In genomic region chr11:58847636-58848035, GRCm38 (mm10) we compare ENCODE assay signal across 8 mouse cellular contexts. TPM values are rescaled to one million over a fixed set of nuclear protein-coding genes. Genes with fewer than 3 reads are reported as not detected.
A peak's percentile ranks its signal among the peaks of the same experiment; 100 is the strongest.
DNase-seq lines count a peak whose midpoint lies in the region; ATAC-seq and TF ChIP-seq lines count a peak whose summit lies in the region.

No protein-coding gene starts in this region.

- no peak for ATAC-seq in lung, embryonic 14.5 days (ENCODE audit: insufficient read depth)
- ATAC-seq in embryonic facial prominence, embryonic 15.5 days (ENCODE audit: insufficient number of reproducible peaks, low FRiP score, low TSS enrichment, low read depth), result no peak
- ATAC-seq in inflammation-experienced regulatory T-cells, adult 6 months, result no peak

- no peak overlapping the region for H3K27ac ChIP-seq in lung, embryonic 14.5 days (ENCODE audit: low read depth)
- H3K27ac ChIP-seq in embryonic facial prominence, embryonic 15.5 days (replicated peaks), result no peak overlapping the region
- H3K27ac ChIP-seq in limb, embryonic 10.5 days, result peak overlapping the region; percentile 83
- no peak overlapping the region for H3K27ac ChIP-seq in small intestine, adult 2 months (ENCODE audit: insufficient read depth, low read depth, low read length)

- no peaks in the 10 kb centered on the region for H3K9me3 ChIP-seq in lung, embryonic 14.5 days (ENCODE audit: low read depth, low read length)
- no peaks in the 10 kb centered on the region for H3K9me3 ChIP-seq in embryonic facial prominence, embryonic 15.5 days (replicated peaks)
- no peaks in the 10 kb centered on the region for H3K9me3 ChIP-seq in limb, embryonic 10.5 days (replicated peaks)

- peaks cover 13% of the 10 kb centered on the region; the same call in 1 of the 2 replicates for H3K36me3 ChIP-seq in lung, embryonic 14.5 days (ENCODE audit: insufficient read depth)
- H3K36me3 ChIP-seq in embryonic facial prominence, embryonic 15.5 days, result peaks cover 29% of the 10 kb centered on the region
- peaks cover 38% of the 10 kb centered on the region for H3K36me3 ChIP-seq in limb, embryonic 10.5 days
- H3K36me3 ChIP-seq in small intestine, adult 2 months (ENCODE audit: control insufficient read depth, insufficient read depth, low read length), result peaks cover 1% of the 10 kb centered on the region

- H3K4me3 ChIP-seq in lung, embryonic 14.5 days (ENCODE audit: low read depth, low read length), result peak overlapping the region; percentile 63
- H3K4me3 ChIP-seq in embryonic facial prominence, embryonic 15.5 days (replicated peaks), result peak overlapping the region; percentile 70
- H3K4me3 ChIP-seq in limb, embryonic 10.5 days, result peak overlapping the region; percentile 86
- H3K4me3 ChIP-seq in small intestine, adult 2 months (ENCODE audit: low read depth, low read length), result peak overlapping the region; percentile 80

- no peak for TF ChIP-seq POLR2A in small intestine, adult 2 months (IDR thresholded peaks at IDR 0.05; ENCODE audit: low read depth, low read length)

- no peaks in the 10 kb centered on the region for H3K27me3 ChIP-seq in lung, embryonic 14.5 days (ENCODE audit: insufficient read depth, low read length)
- H3K27me3 ChIP-seq in embryonic facial prominence, embryonic 15.5 days, result no peaks in the 10 kb centered on the region
- no peaks in the 10 kb centered on the region for H3K27me3 ChIP-seq in limb, embryonic 10.5 days (ENCODE audit: low read depth, poor library complexity, severe bottlenecking)
- no peaks in the 10 kb centered on the region for H3K27me3 ChIP-seq in small intestine, adult 2 months (ENCODE audit: control insufficient read depth, insufficient read depth, low read length)

- peak overlapping the region; percentile 78 for H3K9ac ChIP-seq in lung, embryonic 14.5 days
- peak overlapping the region; percentile 77 for H3K9ac ChIP-seq in embryonic facial prominence, embryonic 15.5 days

- TF ChIP-seq CTCF in lung, embryonic 14.5 days (IDR thresholded peaks at IDR 0.05; ENCODE audit: low read depth), result no peak
- no peak for TF ChIP-seq CTCF in small intestine, adult 2 months (IDR thresholded peaks at IDR 0.05; ENCODE audit: extremely low read depth, insufficient read length, insufficient replicate concordance, low read depth, low read length)

- 0 out of 2 replicates have a peak, but pooled peaks cover 3% of the 10 kb centered on the region for H3K4me1 ChIP-seq in lung, embryonic 14.5 days (ENCODE audit: insufficient read depth)
- H3K4me1 ChIP-seq in embryonic facial prominence, embryonic 15.5 days, result peaks cover 8% of the 10 kb centered on the region
- H3K4me1 ChIP-seq in limb, embryonic 10.5 days, result peaks cover 10% of the 10 kb centered on the region
- H3K4me1 ChIP-seq in small intestine, adult 2 months (ENCODE audit: control insufficient read depth, insufficient read depth, insufficient read length, low read length), result 0 out of 2 replicates have a peak, but pooled peaks cover 2% of the 10 kb centered on the region

- DNase-seq in lung, embryonic 14.5 days, result no peak
- no peak for DNase-seq in lung, postnatal 36 days
- no peak for DNase-seq in limb, embryonic 10.5 days (ENCODE audit: low spot score)
- DNase-seq in left cerebral cortex, adult 11 months (ENCODE audit: low spot score), result no peak
- DNase-seq in right cerebral cortex, postnatal 25 days, result no peak

- peak overlapping the region; percentile 79 for H3K4me2 ChIP-seq in lung, embryonic 14.5 days
- H3K4me2 ChIP-seq in embryonic facial prominence, embryonic 15.5 days (replicated peaks), result peak overlapping the region; percentile 70

- WGBS in lung, embryonic 14.5 days, result 43% methylated on average over 9 of the region's 9 CpGs
- WGBS in embryonic facial prominence, embryonic 15.5 days, result 39% methylated on average over 9 of the region's 9 CpGs
- 51% methylated on average over 9 of the region's 9 CpGs for WGBS in limb, embryonic 10.5 days
- WGBS in small intestine, adult 2 months, result 30% methylated on average over 9 of the region's 9 CpGs

RNA-seq across cellular contexts. Expression of gene Gm12258, which starts 0.7 kb away (rescaled TPM):
- polyA plus RNA-seq in lung, embryonic 14.5 days (2014; fragmentation: Nextera tagmentation; extraction: Ambion mirVana), result 7.2 and 9.3 TPM in 2 replicates
- polyA plus RNA-seq in embryonic facial prominence, embryonic 15.5 days (2015; fragmentation: Nextera tagmentation; extraction: Ambion mirVana), result 7.3 and 10.0 TPM in 2 replicates
- polyA plus RNA-seq in limb, embryonic 10.5 days (2016; fragmentation: Nextera tagmentation; extraction: Ambion mirVana), result 7.8 and 11.0 TPM in 2 replicates
- 0.29 and 0.57 TPM in 2 replicates for polyA plus RNA-seq in small intestine, adult 2 months (2012; rRNA removed)
- polyA plus RNA-seq in inflammation-experienced regulatory T-cells, adult 6 months (2017; shearing (Covaris generic)), result 10 to 100 TPM in 1 of 3 experiments, 1 to 10 TPM in 2; 3.3 to 11.0 (median 8.5) TPM

RNA-seq across cellular contexts. Expression of gene Olfr311, which starts 8.6 kb away (rescaled TPM):
- not detected in 2 replicates for polyA plus RNA-seq in lung, embryonic 14.5 days (2014; fragmentation: Nextera tagmentation; extraction: Ambion mirVana)
- not detected in 2 replicates for polyA plus RNA-seq in embryonic facial prominence, embryonic 15.5 days (2015; fragmentation: Nextera tagmentation; extraction: Ambion mirVana)
- polyA plus RNA-seq in limb, embryonic 10.5 days (2016; fragmentation: Nextera tagmentation; extraction: Ambion mirVana), result not detected in 2 replicates
- not detected in 2 replicates for polyA plus RNA-seq in small intestine, adult 2 months (2012; rRNA removed)
- polyA plus RNA-seq in inflammation-experienced regulatory T-cells, adult 6 months (2017; shearing (Covaris generic)), result not detected

RNA-seq across cellular contexts. Expression of gene Olfr312, which starts 18.6 kb away (rescaled TPM):
- polyA plus RNA-seq in lung, embryonic 14.5 days (2014; fragmentation: Nextera tagmentation; extraction: Ambion mirVana), result not detected in 2 replicates
- polyA plus RNA-seq in embryonic facial prominence, embryonic 15.5 days (2015; fragmentation: Nextera tagmentation; extraction: Ambion mirVana), result not detected in 2 replicates
- polyA plus RNA-seq in limb, embryonic 10.5 days (2016; fragmentation: Nextera tagmentation; extraction: Ambion mirVana), result not detected in 2 replicates
- polyA plus RNA-seq in small intestine, adult 2 months (2012; rRNA removed), result not detected in 2 replicates
- under 1 TPM in 1 of 3 experiments, not detected in 2; 0.13 TPM for polyA plus RNA-seq in inflammation-experienced regulatory T-cells, adult 6 months (2017; shearing (Covaris generic))

RNA-seq across cellular contexts. Expression of gene 2810021J22Rik, which starts 19.4 kb away (rescaled TPM):
- polyA plus RNA-seq in lung, embryonic 14.5 days (2014; fragmentation: Nextera tagmentation; extraction: Ambion mirVana), result 5.8 and 9.2 TPM in 2 replicates
- 7.1 and 7.2 TPM in 2 replicates for polyA plus RNA-seq in embryonic facial prominence, embryonic 15.5 days (2015; fragmentation: Nextera tagmentation; extraction: Ambion mirVana)
- 8.6 and 10.9 TPM in 2 replicates for polyA plus RNA-seq in limb, embryonic 10.5 days (2016; fragmentation: Nextera tagmentation; extraction: Ambion mirVana)
- 0.57 and 1.0 TPM in 2 replicates for polyA plus RNA-seq in small intestine, adult 2 months (2012; rRNA removed)
- polyA plus RNA-seq in inflammation-experienced regulatory T-cells, adult 6 months (2017; shearing (Covaris generic)), result 10 to 100 TPM in 2 of 3 experiments, 1 to 10 TPM in 1; 7.3 to 12.4 (median 11.2) TPM

RNA-seq across cellular contexts. Expression of gene Olfr313, which starts 32.8 kb away (rescaled TPM):
- polyA plus RNA-seq in lung, embryonic 14.5 days (2014; fragmentation: Nextera tagmentation; extraction: Ambion mirVana), result not detected in 2 replicates
- 0.08 TPM in 1 of 2 replicates, not detected in the other for polyA plus RNA-seq in embryonic facial prominence, embryonic 15.5 days (2015; fragmentation: Nextera tagmentation; extraction: Ambion mirVana)
- not detected in 2 replicates for polyA plus RNA-seq in limb, embryonic 10.5 days (2016; fragmentation: Nextera tagmentation; extraction: Ambion mirVana)
- not detected in 2 replicates for polyA plus RNA-seq in small intestine, adult 2 months (2012; rRNA removed)
- not detected for polyA plus RNA-seq in inflammation-experienced regulatory T-cells, adult 6 months (2017; shearing (Covaris generic))
